Mouse (Mus musculus): ENCODE measurements around the gene Cntnap2.

GRCm38 (mm10) chr6:47050319-47051222 lies 1991.4 kb downstream of the Cntnap2 start:
- TF ChIP-seq CTCF (IDR thresholded peaks at IDR 0.05; ENCODE audit: low read depth, low read length) = no peak
- no peak for TF ChIP-seq POLR2A (IDR thresholded peaks at IDR 0.05; ENCODE audit: borderline replicate concordance, low read depth, low read length)
